Mouse (Mus musculus) right cerebral cortex, postnatal 36 days (tissue): ENCODE data around the gene E130218I03Rik.

Experiments used
- DNase-seq, 2 experiments: peaks; one replicate each; pipeline ENCODE4 v3.0.0; 2022; ENCODE audit warnings: low spot score in 2 of 2, mixed read lengths in 1 of 2

E130218I03Rik gene

GRCm38 (mm10) chr4:134243516-134244250 is at the start of gene E130218I03Rik:
Gene E130218I03Rik (plus strand): TSS chr4:134243662.
- DNase-seq, result no peak

DNA sequence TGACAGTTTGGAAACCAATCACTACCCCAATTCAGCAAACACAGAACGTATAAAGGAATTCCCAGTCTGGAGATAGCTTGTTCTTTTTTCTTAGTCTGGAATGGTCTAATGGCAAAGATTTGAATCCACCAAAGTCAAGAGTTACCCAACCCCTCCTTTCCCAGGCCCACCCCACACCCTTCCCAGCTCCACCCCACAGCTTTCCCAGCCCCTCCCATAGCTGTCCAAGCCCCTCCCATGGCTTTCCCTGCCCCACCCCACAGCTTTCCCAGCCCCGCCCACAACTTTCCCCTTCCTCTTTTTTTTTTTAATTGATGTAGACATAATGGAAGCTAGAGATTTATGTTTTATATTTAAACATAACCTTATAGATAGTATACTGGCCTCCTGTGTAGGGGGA is 44.1 kb upstream of the E130218I03Rik start:
- no peak for DNase-seq

DNA sequence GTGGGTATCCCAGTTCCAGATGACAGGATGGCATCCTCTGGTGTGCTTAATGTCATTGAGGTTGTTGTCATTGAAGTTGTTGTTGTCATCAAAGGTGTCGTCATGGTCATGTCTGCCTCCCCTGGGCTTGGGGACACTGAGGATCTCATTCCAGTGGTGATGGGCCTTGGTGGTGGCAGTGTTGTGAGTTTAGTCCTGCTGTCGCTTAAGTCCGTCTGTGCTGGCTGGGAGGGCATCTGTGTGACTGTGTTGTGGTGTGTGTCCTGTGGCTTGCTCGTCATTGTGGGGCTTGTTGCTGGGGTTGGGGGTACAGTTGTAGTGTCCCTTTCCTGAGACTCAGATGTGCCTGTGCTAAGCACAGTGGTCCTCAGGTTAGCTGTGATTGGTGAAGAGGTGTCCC is 40.6 kb upstream of the E130218I03Rik start, which contains the start of gene Gm7534:
Gene Gm7534 (minus strand): TSS at position 101 of the 400 bp plus-strand sequence.
- DNase-seq, result no peak

DNA sequence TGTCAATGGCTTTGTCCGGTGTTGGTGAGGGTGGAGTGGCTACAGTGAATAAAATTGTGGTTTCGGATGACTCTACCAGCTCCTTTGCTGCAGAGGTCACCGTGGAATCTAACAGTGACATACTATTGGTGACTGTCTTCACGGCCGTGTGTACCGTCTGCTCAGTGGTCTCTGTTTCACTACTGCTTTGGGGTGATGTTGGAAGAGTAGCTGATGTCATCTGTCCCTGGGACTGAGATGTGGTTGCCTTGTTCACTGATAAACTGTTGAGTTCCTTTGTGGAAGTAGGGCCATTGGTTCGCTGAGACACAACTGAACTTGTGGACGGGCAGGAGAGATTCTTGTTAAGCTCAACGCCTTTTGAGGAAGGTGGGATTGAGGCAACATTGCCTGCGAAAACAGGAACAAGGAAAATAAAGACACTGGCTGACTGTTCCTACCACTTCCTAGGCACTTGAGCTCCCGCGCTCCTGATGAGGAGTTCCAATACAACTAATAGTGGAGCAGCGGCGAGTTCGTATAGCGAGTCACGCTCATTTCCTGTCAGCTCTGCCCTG is 40.0 kb upstream of the E130218I03Rik start:
- DNase-seq, result no peak

GRCm38 (mm10) chr4:134206488-134207053 is 36.9 kb upstream of the E130218I03Rik start:
- no peak for DNase-seq

GRCm38 (mm10) chr4:134222793-134223600 is 20.5 kb upstream of the E130218I03Rik start:
- DNase-seq, result no peak

- DNase-seq, result no peak
These were observed 16.3 kb upstream of the E130218I03Rik start, which contains the start of gene Catsper4 for GRCm38 (mm10) chr4:134227194-134227593. Gene Catsper4 (minus strand): TSS chr4:134227383.

DNA sequence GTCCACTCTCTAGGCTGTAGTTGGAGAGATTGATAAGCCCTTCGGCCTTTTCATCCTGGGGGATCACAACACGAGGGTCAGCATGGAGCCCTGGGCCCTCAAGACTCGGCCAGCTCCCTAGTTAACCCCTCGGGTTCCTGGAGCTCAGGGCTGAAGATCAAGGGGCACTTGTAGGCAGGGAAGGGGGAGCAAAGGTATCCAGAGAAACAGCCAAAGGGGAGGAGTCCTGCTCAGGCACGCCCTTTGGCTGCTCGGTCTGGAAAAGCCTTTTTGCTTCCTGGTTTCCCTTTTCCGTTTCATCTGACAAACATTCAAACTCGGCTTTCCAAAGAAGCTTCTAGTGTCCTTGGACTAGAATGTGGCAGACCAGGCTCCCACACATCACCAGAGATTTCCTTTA is 13.0 kb upstream of the E130218I03Rik start:
- no peak for DNase-seq

- no peak for DNase-seq
These were observed 8.6 kb upstream of the E130218I03Rik start for GRCm38 (mm10) chr4:134234876-134235275.

GRCm38 (mm10) chr4:134237582-134238278 is 5.7 kb upstream of the E130218I03Rik start:
- no peak for DNase-seq

- DNase-seq, result no peak
These were observed 5.2 kb upstream of the E130218I03Rik start, which contains the start of gene Cnksr1 for GRCm38 (mm10) chr4:134238279-134238651. Gene Cnksr1 (minus strand): TSS chr4:134238399.

DNA sequence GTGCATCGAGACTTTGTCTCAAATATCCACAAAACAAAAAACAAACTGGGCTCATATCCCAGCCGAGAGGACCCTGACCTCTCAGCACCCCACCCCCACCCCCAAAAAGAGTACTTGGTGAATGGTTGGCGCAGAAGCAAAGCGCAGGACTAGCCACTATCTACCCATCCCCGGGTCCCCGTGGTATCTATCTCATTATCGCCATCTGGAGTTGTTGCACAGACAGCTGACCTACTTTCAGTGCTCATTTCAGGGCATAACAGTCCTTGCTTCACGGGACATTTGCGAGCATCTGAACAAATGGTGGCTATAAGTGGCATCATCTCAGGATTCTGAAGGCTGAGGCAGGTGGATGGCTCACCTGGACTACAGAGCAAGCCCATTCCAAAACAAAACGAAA is 4.8 kb upstream of the E130218I03Rik start:
- no peak for DNase-seq

GRCm38 (mm10) chr4:134245148-134245843 is 1.8 kb downstream of the E130218I03Rik start, which contains the start of gene Zfp593:
Gene Zfp593 (minus strand): TSS chr4:134245592.
- DNase-seq, result peak; percentile 94

DNA sequence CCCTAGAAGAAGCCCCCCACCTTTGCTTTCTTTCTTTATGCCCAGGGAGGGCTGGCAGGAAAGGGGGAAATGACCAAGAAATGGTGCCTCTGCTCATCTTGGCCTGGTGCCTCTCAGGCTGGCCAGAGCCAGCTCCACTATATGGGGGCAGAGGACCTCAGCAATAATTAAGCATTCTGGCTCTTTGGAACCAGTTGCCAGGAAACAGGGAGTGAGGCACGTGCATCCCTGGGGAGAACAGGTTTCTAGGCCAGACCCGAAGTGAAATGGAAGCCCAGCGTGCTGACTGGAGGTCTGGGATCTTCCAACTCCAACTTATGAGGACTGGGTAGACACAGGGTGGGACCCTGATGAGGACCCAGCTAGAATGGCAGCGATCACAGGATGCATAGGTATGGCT is 2.8 kb downstream of the E130218I03Rik start:
- no peak for DNase-seq

DNA sequence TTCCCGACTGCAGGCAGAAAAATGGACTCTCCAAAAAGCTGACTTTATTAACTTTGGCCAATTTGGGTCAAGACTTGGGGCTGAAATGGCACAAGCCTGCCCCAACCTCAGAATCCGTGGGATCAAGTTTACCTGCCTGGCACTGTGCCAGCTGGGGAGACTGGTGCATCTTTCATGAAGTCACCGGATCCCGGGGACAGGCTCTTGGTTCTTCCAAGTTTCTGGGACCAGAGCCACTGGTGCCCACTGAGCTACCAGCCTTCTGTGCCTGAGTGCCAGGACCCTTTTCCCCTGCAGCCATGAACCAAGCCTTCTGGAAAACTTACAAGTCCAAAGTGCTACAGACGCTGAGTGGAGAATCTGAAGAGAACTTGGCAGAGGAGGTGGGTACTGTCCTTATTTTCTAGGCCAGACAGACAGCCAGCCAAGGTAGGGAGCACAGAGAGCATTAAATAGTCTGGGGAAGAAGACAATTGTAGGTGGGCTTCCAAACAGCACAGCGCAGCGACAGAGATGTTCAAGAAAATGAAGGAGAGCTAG is 3.3 kb downstream of the E130218I03Rik start, which contains the start of gene Gm30191:
Gene Gm30191 (plus strand): TSS at position 217 of the 540 bp plus-strand sequence.
- DNase-seq, result no peak

GRCm38 (mm10) chr4:134249651-134250050 is 6.2 kb downstream of the E130218I03Rik start:
- DNase-seq, result peak; percentile 23 to 28

- no peak for DNase-seq
These were observed 6.9 kb downstream of the E130218I03Rik start for GRCm38 (mm10) chr4:134250116-134250929.

GRCm38 (mm10) chr4:134250930-134251240 is 7.4 kb downstream of the E130218I03Rik start:
- no peak for DNase-seq
